Mouse (Mus musculus) bone marrow macrophage, adult 2 months (primary cell): ENCODE results near the gene Snx1.

Experiments used
- CTCF ChIP-seq: IDR thresholded peaks from 2 replicates; pipeline ENCODE4 v1.5.1; 2012; ENCODE audit warnings: low read depth, mild to moderate bottlenecking, low read length, moderate library complexity
- POLR2A ChIP-seq: IDR thresholded peaks from 2 replicates; pipeline ENCODE4 v1.6.1; 2012; ENCODE audit warnings: mild to moderate bottlenecking, low read depth, low read length, borderline replicate concordance

DNA sequence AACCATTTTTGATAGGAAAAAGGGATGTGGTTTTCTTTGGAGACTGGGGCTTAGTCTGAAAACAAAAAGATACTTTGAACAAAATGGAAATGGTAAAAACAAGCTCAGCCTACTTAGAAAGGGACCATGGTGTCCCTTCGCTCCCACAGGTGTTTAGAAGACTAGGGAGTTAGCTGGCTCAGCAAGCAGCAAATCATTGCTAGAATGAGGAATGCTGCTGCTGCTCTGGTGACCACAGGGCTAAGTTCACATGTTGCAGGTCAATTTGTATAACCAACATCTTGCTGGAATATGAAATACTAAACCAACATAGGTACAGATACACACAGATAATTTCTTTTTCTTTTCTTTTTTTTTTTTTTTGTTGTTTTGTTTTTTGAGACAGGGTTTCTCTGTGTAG lies 16.8 kb downstream of the Snx1 start:
- no peak for TF ChIP-seq CTCF
- TF ChIP-seq POLR2A, result no peak
